Mouse (Mus musculus) limb, embryonic 10.5 days (tissue): ENCODE measurements around the gene Ppp6r3. TPM values are rescaled to one million over a fixed set of nuclear protein-coding genes. Genes with fewer than 3 reads are reported as not detected.
"Not testable (repeated sequence)": the region's sequence is repeated elsewhere in the genome, so short reads cannot be mapped to it uniquely, and the experiment has no call there.

Experiments used
- DNase-seq: peaks from one replicate; pipeline ENCODE4 v3.0.0-alpha.2; 2017; ENCODE audit warnings: low spot score
- H3K27ac ChIP-seq: fragments of 300-500 bp; sonication (generic); 2 replicates; pipeline ENCODE4 v1.5.1; 2016; ENCODE audit warnings: mild to moderate bottlenecking
- H3K27me3 ChIP-seq: fragments of 300-500 bp; sonication (generic); 2 replicates; pipeline ENCODE4 v1.6.1; 2016; ENCODE audit warnings: low read depth, mild to moderate bottlenecking; ENCODE audit not compliant: poor library complexity, severe bottlenecking
- H3K36me3 ChIP-seq: fragments of 300-500 bp; sonication (generic); 2 replicates; pipeline ENCODE4 v1.6.1; 2016; ENCODE audit warnings: mild to moderate bottlenecking, moderate library complexity
- H3K4me1 ChIP-seq: fragments of 300-500 bp; sonication (generic); 2 replicates; pipeline ENCODE4 v1.6.1; 2016
- H3K4me3 ChIP-seq: fragments of 300-500 bp; sonication (generic); 2 replicates; pipeline ENCODE4 v1.5.1; 2016; ENCODE audit warnings: mild to moderate bottlenecking, moderate library complexity
- H3K9me3 ChIP-seq: fragments of 300-500 bp; sonication (generic); replicated peaks from 2 replicates; pipeline ENCODE4 v1.6.1; 2016; ENCODE audit warnings: mild to moderate bottlenecking
- WGBS: fragments of 180-500 bp; shearing (Covaris S2); methylation state at CpG from one replicate; pipeline ENCODE4 v1.1.7; 2016; 5-methylcytosine and 5-hydroxymethylcytosine counted together
- polyA plus RNA-seq: library from polyadenylated mRNA; unstranded; fragments of >200 nt; fragmentation: Nextera tagmentation; extraction: Ambion mirVana; gene quantifications from 2 replicates; pipeline ENCODE4 v1.2.1, GENCODE M21; 2016

Gene Ppp6r3
- polyA plus RNA-seq, 1 experiment from 2014 or later = 82.4 TPM

GRCm38 (mm10) chr19:3533266-3533966 lies 42.1 kb downstream of the Ppp6r3 start:
- peaks cover 37% of the 10 kb centered on the region for H3K36me3 ChIP-seq
- DNase-seq = not testable (repeated sequence)
- 87% methylated on average over 12 of the region's 12 CpGs for WGBS

GRCm38 (mm10) chr19:3532717-3533260 lies 42.8 kb downstream of the Ppp6r3 start:
- WGBS = 95% methylated on average over 14 of the region's 14 CpGs
- DNase-seq = no peak
- no peak overlapping the region for H3K4me3 ChIP-seq

More at GRCm38 (mm10) chr19:3533266-3533966, 42.1 kb downstream of the Ppp6r3 start:
- not testable (repeated sequence) for H3K9me3 ChIP-seq, H3K27ac ChIP-seq, H3K27me3 ChIP-seq, H3K4me3 ChIP-seq, H3K4me1 ChIP-seq

DNA sequence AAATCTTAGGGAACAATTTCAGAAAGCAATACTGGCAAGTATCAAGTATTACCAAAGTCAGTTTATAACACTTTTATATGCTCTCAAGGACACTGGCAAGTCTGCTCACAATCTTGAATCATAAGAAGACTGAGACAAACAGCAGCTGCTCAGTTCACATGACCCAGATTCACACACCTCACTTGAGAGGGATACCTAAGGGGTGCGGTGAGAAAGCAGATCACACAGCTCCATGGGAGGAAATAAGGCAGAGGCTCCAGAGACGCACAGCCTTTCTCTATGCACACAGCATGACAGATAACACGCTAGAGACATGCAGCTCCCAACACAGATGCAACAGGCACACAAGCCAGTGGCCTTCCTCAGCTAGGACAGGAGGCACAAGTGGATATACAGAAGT lies 45.8 kb downstream of the Ppp6r3 start:
- WGBS = 94% methylated on average over 3 of the region's 3 CpGs
- H3K36me3 ChIP-seq = peaks cover 45% of the 10 kb centered on the region

More at GRCm38 (mm10) chr19:3532717-3533260, 42.8 kb downstream of the Ppp6r3 start:
- H3K27ac ChIP-seq = no peak overlapping the region
- H3K27me3 ChIP-seq = no peaks in the 10 kb centered on the region
- H3K36me3 ChIP-seq = peaks cover 31% of the 10 kb centered on the region
- no peaks in the 10 kb centered on the region for H3K4me1 ChIP-seq
- H3K9me3 ChIP-seq = no peaks in the 10 kb centered on the region

DNA sequence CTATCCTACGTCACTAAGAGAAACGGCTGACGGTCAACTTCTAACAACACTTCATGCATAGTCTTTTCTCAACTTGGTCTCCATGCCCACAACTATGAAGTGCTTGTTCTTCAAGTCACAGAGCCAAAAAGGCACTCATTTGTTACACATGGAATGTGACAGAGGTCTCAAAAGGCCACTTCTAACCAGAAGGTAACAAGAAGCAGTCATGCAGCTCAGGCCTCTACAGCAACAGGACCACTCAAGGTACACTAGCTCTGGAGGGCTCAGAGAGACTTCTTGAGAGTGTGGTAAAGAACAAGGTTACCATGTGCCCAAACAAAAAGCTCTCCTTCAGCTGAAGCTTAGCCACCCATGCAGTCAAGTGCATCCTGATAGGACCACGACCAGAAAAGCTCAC lies 46.9 kb downstream of the Ppp6r3 start:
- Histone ChIP-seq H3K27me3 (no peaks in the 10 kb centered on the region), H3K4me1 (no peaks in the 10 kb centered on the region), H3K36me3 (peaks cover 46% of the 10 kb centered on the region), H3K9me3 (no peaks in the 10 kb centered on the region), H3K27ac (no peak overlapping the region), H3K4me3 (no peak overlapping the region)
- no peak for DNase-seq
- WGBS = 82% methylated on average over 4 of the region's 4 CpGs

More for the DNA sequence above, 45.8 kb downstream of the Ppp6r3 start:
- H3K4me3 ChIP-seq = no peak overlapping the region
- no peaks in the 10 kb centered on the region for H3K4me1 ChIP-seq
- H3K9me3 ChIP-seq = no peaks in the 10 kb centered on the region
- H3K27me3 ChIP-seq = no peaks in the 10 kb centered on the region
- H3K27ac ChIP-seq = no peak overlapping the region
- DNase-seq = no peak

DNA sequence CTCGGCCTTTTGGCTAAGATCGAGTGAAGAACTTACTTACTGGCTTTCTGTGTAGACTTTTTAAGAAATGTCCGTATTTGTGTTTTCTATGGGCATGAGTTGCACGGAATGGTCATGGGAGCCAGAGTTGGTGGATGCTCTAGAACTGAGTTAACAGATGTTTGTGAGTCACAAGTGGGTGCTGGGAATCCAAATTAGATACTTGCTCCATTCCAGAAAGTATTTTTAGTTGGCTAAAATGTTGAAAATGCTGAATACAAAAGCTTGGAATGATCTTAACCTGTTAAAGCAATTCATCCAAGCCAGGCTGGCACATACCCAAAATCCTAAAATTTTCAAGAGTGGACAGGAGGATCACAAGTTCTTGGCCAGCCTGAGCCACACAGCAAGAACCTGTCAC lies 48.0 kb downstream of the Ppp6r3 start:
- Histone ChIP-seq H3K4me1 (no peaks in the 10 kb centered on the region), H3K4me3 (no peak overlapping the region), H3K27me3 (no peaks in the 10 kb centered on the region), H3K9me3 (no peaks in the 10 kb centered on the region), H3K27ac (no peak overlapping the region), H3K36me3 (peaks cover 48% of the 10 kb centered on the region)
- 98% methylated on average over 4 of the region's 4 CpGs for WGBS
- DNase-seq = no peak

- H3K36me3 ChIP-seq = peaks cover 94% of the 10 kb centered on the region
- 94% methylated on average over 4 of the region's 4 CpGs for WGBS
- H3K27ac ChIP-seq = no peak overlapping the region
- no peaks in the 10 kb centered on the region for H3K4me1 ChIP-seq
- no peak overlapping the region for H3K4me3 ChIP-seq
- no peak for DNase-seq
- no peaks in the 10 kb centered on the region for H3K9me3 ChIP-seq
- no peaks in the 10 kb centered on the region for H3K27me3 ChIP-seq
Observed at GRCm38 (mm10) chr19:3519471-3520169, 55.9 kb downstream of the Ppp6r3 start.

GRCm38 (mm10) chr19:3497216-3497615 lies 78.3 kb downstream of the Ppp6r3 start:
- Histone ChIP-seq H3K4me1 (no peaks in the 10 kb centered on the region; the same call in 1 of the 2 replicates), H3K27ac (no peak overlapping the region), H3K4me3 (no peak overlapping the region), H3K27me3 (no peaks in the 10 kb centered on the region), H3K9me3 (no peaks in the 10 kb centered on the region), H3K36me3 (peaks cover 97% of the 10 kb centered on the region)
- no peak for DNase-seq
- WGBS = 91% methylated on average over 3 of the region's 3 CpGs

GRCm38 (mm10) chr19:3489826-3490225 lies 85.7 kb downstream of the Ppp6r3 start:
- no peak for DNase-seq
- H3K36me3 ChIP-seq = peaks cover 97% of the 10 kb centered on the region
- H3K9me3 ChIP-seq = no peaks in the 10 kb centered on the region
- H3K4me1 ChIP-seq = no peaks in the 10 kb centered on the region
- no peak overlapping the region for H3K4me3 ChIP-seq
- H3K27me3 ChIP-seq = no peaks in the 10 kb centered on the region
- no peak overlapping the region for H3K27ac ChIP-seq
- 93% methylated on average over 4 of the region's 4 CpGs for WGBS

- no peak overlapping the region for H3K4me3 ChIP-seq
- peaks cover 91% of the 10 kb centered on the region for H3K36me3 ChIP-seq
- H3K27me3 ChIP-seq = no peaks in the 10 kb centered on the region
- no peak overlapping the region for H3K27ac ChIP-seq
- 95% methylated on average over 7 of the region's 7 CpGs for WGBS
- DNase-seq = no peak
- H3K4me1 ChIP-seq = no peaks in the 10 kb centered on the region
- no peaks in the 10 kb centered on the region for H3K9me3 ChIP-seq
Observed at GRCm38 (mm10) chr19:3482831-3483230, 92.7 kb downstream of the Ppp6r3 start.

- WGBS = 96% methylated on average over 8 of the region's 8 CpGs
Observed at GRCm38 (mm10) chr19:3480101-3480500, 95.4 kb downstream of the Ppp6r3 start.

GRCm38 (mm10) chr19:3476996-3477395 lies 98.6 kb downstream of the Ppp6r3 start:
- Histone ChIP-seq H3K9me3 (no peaks in the 10 kb centered on the region), H3K4me1 (no peaks in the 10 kb centered on the region), H3K27me3 (no peaks in the 10 kb centered on the region), H3K36me3 (peaks cover 89% of the 10 kb centered on the region), H3K27ac (no peak overlapping the region), H3K4me3 (no peak overlapping the region)
- DNase-seq = no peak
- 97% methylated on average over 3 of the region's 3 CpGs for WGBS

More at GRCm38 (mm10) chr19:3480101-3480500, 95.4 kb downstream of the Ppp6r3 start:
- DNase-seq = no peak
- no peaks in the 10 kb centered on the region for H3K27me3 ChIP-seq
- no peak overlapping the region for H3K27ac ChIP-seq
- peaks cover 90% of the 10 kb centered on the region for H3K36me3 ChIP-seq
- no peaks in the 10 kb centered on the region for H3K4me1 ChIP-seq
- no peaks in the 10 kb centered on the region for H3K9me3 ChIP-seq
- H3K4me3 ChIP-seq = no peak overlapping the region

DNA sequence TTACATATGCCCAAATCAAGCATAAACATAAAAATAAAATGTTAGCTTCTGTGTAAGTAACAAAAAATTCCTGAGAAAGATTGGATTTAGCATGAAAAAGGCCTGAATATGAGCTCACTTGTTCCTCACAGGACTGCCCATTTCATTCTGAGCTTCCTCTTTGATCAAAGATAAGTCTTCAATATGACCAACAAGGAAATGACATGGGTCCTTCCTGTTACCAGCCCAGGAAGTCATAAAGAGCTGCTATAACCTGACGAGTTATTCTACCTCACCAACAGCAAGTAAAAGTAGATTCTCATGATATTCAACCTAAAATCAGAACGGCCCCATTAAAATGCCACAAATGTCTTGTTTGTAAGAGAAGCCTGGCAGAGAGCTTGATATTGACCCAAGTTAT lies 104.3 kb downstream of the Ppp6r3 start:
- no peak for DNase-seq
- no peak overlapping the region for H3K27ac ChIP-seq
- H3K36me3 ChIP-seq = peaks cover 97% of the 10 kb centered on the region
- H3K27me3 ChIP-seq = no peaks in the 10 kb centered on the region
- H3K9me3 ChIP-seq = no peaks in the 10 kb centered on the region
- 90% methylated on average over 2 of the region's 2 CpGs for WGBS
- H3K4me1 ChIP-seq = no peaks in the 10 kb centered on the region
- H3K4me3 ChIP-seq = no peak overlapping the region

DNA sequence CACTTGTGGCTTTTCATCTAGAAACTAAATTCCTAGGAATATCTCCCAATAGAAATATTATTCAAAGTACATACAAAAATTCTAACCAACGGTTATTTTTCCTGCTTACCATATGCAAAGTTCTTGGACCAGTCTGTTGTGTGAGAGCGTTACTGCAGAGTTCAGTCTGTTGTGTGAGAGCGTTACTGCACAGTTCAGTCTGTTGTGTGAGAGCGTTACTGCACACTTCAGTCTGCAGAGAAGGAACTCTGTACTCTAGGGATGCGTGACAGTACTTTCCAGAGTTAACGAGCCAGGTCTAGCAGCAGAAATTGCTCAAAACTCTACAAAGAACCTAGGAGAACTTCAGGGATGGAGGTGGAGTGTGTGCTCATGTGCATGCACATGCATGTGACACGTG lies 108.0 kb downstream of the Ppp6r3 start:
- no peak for DNase-seq
- H3K9me3 ChIP-seq = no peaks in the 10 kb centered on the region
- H3K27me3 ChIP-seq = no peaks in the 10 kb centered on the region
- no peak overlapping the region for H3K4me3 ChIP-seq
- H3K27ac ChIP-seq = no peak overlapping the region
- peaks cover 100% of the 10 kb centered on the region for H3K36me3 ChIP-seq
- H3K4me1 ChIP-seq = no peaks in the 10 kb centered on the region
- 95% methylated on average over 7 of the region's 7 CpGs for WGBS
